Mouse (Mus musculus): Measurements from ENCODE around the gene Actrt3. TPM values are rescaled to one million over a fixed set of nuclear protein-coding genes. Genes with fewer than 3 reads are reported as not detected.
A peak's percentile ranks its signal among the peaks of the same experiment; 100 is the strongest.

Actrt3 gene
- total and polyA plus RNA-seq, 2 experiments from 2014 or later, result 0.42 to 0.56 TPM

DNA sequence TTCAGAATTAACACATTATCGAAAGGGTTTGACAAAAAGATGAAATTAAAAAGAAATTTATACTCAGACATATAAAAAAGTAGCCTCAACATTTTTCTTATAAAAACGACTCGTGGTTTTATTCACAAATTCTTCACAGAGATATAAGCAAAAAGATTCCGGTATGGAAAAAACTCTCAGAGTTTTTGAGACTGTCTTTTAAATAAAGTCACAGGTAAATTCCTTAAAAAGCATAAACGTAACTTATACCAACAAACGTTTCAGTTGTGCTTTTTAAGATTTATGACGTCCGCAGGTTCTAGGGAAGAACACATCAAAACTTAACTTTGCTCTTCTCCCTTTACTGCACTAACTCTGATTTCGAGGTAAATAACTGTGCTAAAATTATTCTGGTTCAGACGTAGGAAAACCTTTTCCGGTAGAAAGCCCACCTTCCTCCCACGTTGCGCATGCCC lies 1.9 kb upstream of the Actrt3 start:
- Histone ChIP-seq H3K27me3 (ENCODE audit: insufficient read depth, low read length) (no peaks in the 10 kb centered on the region), H3K4me1 (ENCODE audit: insufficient read depth, low read length) (no peaks in the 10 kb centered on the region), H3K9me3 (ENCODE audit: low read length) (no peaks in the 10 kb centered on the region), H3K4me2 (ENCODE audit: low read depth, low read length) (peak overlapping the region; percentile 54), H3K36me3 (ENCODE audit: insufficient read depth, low read length) (0 out of 2 replicates have a peak, but pooled peaks cover 5% of the 10 kb centered on the region), H3K27ac (peak overlapping the region; percentile 96), H3K9ac (replicated peaks; ENCODE audit: low read length) (peak overlapping the region; percentile 82), H3K4me3 (ENCODE audit: low read length) (peak overlapping the region; percentile 86)
- no peak for TF ChIP-seq CTCF (IDR thresholded peaks at IDR 0.05; ENCODE audit: low read depth)
- WGBS, result 1% methylated on average over 13 of the region's 13 CpGs
- DNase-seq (ENCODE audit: low spot score) (no peak), ATAC-seq (no peak)

DNA sequence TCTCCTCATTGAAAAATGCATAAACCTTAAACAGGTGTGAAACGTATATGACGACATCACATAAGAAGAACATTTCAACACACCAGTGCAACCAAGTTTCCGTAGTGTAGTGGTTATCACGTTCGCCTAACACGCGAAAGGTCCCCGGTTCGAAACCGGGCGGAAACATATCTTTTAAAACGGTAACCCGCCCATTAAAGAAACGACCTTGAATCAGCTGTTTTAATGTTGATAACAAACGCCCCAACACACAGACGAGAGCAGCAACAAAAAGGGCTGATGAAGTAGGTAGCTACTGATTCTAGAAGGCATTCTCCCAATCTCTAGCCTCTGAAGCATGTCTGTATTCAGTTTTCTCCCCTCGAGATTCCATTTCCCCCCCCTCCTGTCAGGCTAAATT lies 1.4 kb upstream of the Actrt3 start:
- H3K27me3 ChIP-seq (ENCODE audit: insufficient read depth, low read length), result no peaks in the 10 kb centered on the region
- TF ChIP-seq CTCF (IDR thresholded peaks at IDR 0.05; ENCODE audit: low read depth), result no peak
- peak; percentile 6; the same call in 1 of the 2 replicates for ATAC-seq
- 0 out of 2 replicates have a peak overlapping the region, but pooled peaks have one; percentile 37 for H3K27ac ChIP-seq
- 0 out of 2 replicates have a peak, but pooled peaks cover 5% of the 10 kb centered on the region for H3K36me3 ChIP-seq (ENCODE audit: insufficient read depth, low read length)
- no peak overlapping the region; the same call in 1 of the 2 replicates for H3K9ac ChIP-seq (replicated peaks; ENCODE audit: low read length)
- no peaks in the 10 kb centered on the region for H3K4me1 ChIP-seq (ENCODE audit: insufficient read depth, low read length)
- H3K4me3 ChIP-seq (ENCODE audit: low read length), result peak overlapping the region; percentile 86
- DNase-seq (ENCODE audit: low spot score), result peak; percentile 92
- peak overlapping the region; percentile 54 for H3K4me2 ChIP-seq (ENCODE audit: low read depth, low read length)
- H3K9me3 ChIP-seq (ENCODE audit: low read length), result no peaks in the 10 kb centered on the region
- WGBS, result 0% methylated on average over 17 of the region's 17 CpGs

- Histone ChIP-seq H3K9ac (replicated peaks; ENCODE audit: low read length) (peak overlapping the region; percentile 55), H3K36me3 (ENCODE audit: insufficient read depth, low read length) (0 out of 2 replicates have a peak, but pooled peaks cover 5% of the 10 kb centered on the region), H3K27me3 (ENCODE audit: insufficient read depth, low read length) (no peaks in the 10 kb centered on the region), H3K4me3 (ENCODE audit: low read length) (peak overlapping the region; percentile 86), H3K27ac (peak overlapping the region; percentile 66; the same call in 1 of the 2 replicates), H3K4me1 (ENCODE audit: insufficient read depth, low read length) (no peaks in the 10 kb centered on the region), H3K9me3 (ENCODE audit: low read length) (no peaks in the 10 kb centered on the region), H3K4me2 (ENCODE audit: low read depth, low read length) (peak overlapping the region; percentile 54)
- DNase-seq (ENCODE audit: low spot score), result peak; percentile 49
- under 1% methylated on average over 14 of the region's 14 CpGs for WGBS
- no peak for TF ChIP-seq CTCF (IDR thresholded peaks at IDR 0.05; ENCODE audit: low read depth)
- no peak for ATAC-seq
Observed at GRCm38 (mm10) chr3:30600717-30601116, 978 bp upstream of the Actrt3 start.

- H3K4me3 ChIP-seq (ENCODE audit: low read length), result no peak overlapping the region
- no peaks in the 10 kb centered on the region for H3K27me3 ChIP-seq (ENCODE audit: insufficient read depth, low read length)
- DNase-seq (ENCODE audit: low spot score), result no peak
- no peak overlapping the region for H3K27ac ChIP-seq
- no peaks in the 10 kb centered on the region for H3K4me1 ChIP-seq (ENCODE audit: insufficient read depth, low read length)
- no peak overlapping the region for H3K4me2 ChIP-seq (ENCODE audit: low read depth, low read length)
- no peaks in the 10 kb centered on the region for H3K36me3 ChIP-seq (ENCODE audit: insufficient read depth, low read length)
- no peak for ATAC-seq
- no peaks in the 10 kb centered on the region for H3K9me3 ChIP-seq (ENCODE audit: low read length)
- no peak overlapping the region for H3K9ac ChIP-seq (replicated peaks; ENCODE audit: low read length)
- WGBS, result 89% methylated on average over 7 of the region's 7 CpGs
- TF ChIP-seq CTCF (IDR thresholded peaks at IDR 0.05; ENCODE audit: low read depth), result no peak
Observed at GRCm38 (mm10) chr3:30597271-30597670, 2.5 kb downstream of the Actrt3 start.

DNA sequence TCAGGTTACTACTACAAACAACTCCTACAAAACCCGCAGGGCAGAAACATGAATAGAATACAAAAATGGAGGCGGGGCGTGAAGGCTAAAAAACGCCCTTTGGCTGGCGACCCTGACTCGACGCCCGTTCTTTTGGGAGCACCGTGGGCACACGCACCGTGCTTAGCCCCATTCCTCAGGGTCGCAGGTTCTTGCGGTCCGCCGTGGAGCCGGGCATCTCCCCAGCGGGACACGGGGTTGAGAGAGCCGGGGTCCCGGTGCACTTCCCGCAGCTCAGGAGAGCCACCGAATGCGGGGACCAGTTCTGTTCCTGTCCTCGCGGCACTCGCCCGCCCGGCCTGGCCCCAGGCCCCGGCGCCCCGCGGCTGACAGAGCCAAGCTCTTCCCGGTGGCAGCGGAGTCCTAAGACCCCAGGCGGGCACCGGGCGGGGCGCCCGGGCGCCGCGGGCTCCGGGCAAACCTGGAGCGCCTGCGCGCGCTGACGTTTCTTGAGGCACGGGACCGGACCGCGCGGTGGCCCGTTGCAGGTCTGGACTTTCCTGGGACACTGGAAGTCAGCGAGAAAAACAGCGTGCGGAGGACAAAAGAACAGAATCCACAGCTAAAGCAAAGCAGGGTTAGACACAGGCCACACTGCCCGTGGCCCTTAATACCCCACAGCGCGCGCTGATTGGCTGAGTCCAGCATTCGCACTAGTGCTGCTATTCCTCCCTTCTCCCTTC lies 4.5 kb downstream of the Actrt3 start:
- no peak for TF ChIP-seq CTCF (IDR thresholded peaks at IDR 0.05; ENCODE audit: low read depth)
- WGBS, result 0% methylated on average over 62 of the region's 62 CpGs
- Histone ChIP-seq H3K9me3 (ENCODE audit: low read length) (no peaks in the 10 kb centered on the region), H3K4me2 (ENCODE audit: low read depth, low read length) (peak overlapping the region; percentile 87), H3K4me1 (ENCODE audit: insufficient read depth, low read length) (no peaks in the 10 kb centered on the region), H3K4me3 (ENCODE audit: low read length) (peak overlapping the region; percentile 83), H3K9ac (replicated peaks; ENCODE audit: low read length) (peak overlapping the region; percentile 75), H3K27me3 (ENCODE audit: insufficient read depth, low read length) (no peaks in the 10 kb centered on the region), H3K36me3 (ENCODE audit: insufficient read depth, low read length) (no peaks in the 10 kb centered on the region), H3K27ac (peak overlapping the region; percentile 58)
- peak; percentile 59 for DNase-seq (ENCODE audit: low spot score)
- peak; percentile 75 for ATAC-seq

- no peaks in the 10 kb centered on the region for H3K36me3 ChIP-seq (ENCODE audit: insufficient read depth, low read length)
- no peaks in the 10 kb centered on the region for H3K4me1 ChIP-seq (ENCODE audit: insufficient read depth, low read length)
- peak; percentile 30; the same call in 1 of the 2 replicates for TF ChIP-seq CTCF (IDR thresholded peaks at IDR 0.05; ENCODE audit: low read depth)
- no peaks in the 10 kb centered on the region for H3K27me3 ChIP-seq (ENCODE audit: insufficient read depth, low read length)
- no peak overlapping the region for H3K4me3 ChIP-seq (ENCODE audit: low read length)
- no peak overlapping the region for H3K27ac ChIP-seq
- no peaks in the 10 kb centered on the region for H3K9me3 ChIP-seq (ENCODE audit: low read length)
- DNase-seq (ENCODE audit: low spot score) (peak; percentile 14), ATAC-seq (peak; percentile 6; the same call in 1 of the 2 replicates)
- H3K4me2 ChIP-seq (ENCODE audit: low read depth, low read length), result no peak overlapping the region
- H3K9ac ChIP-seq (replicated peaks; ENCODE audit: low read length), result no peak overlapping the region
- WGBS, result 70% methylated on average over 4 of the region's 4 CpGs
Observed at GRCm38 (mm10) chr3:30593719-30594485, 5.8 kb downstream of the Actrt3 start.

Data from hindbrain, postnatal 0 days (tissue).